Mouse (Mus musculus): Measurements from ENCODE around the gene Ccdc6.

GRCm38 (mm10) chr10:70111643-70112042, 14.7 kb downstream of the Ccdc6 start:
- TF ChIP-seq E2F4 (IDR thresholded peaks at IDR 0.05; ENCODE audit: insufficient read depth) (no peak), POLR2A (IDR thresholded peaks at IDR 0.05; ENCODE audit: insufficient read length, low read depth) (no peak), POLR2AphosphoS2 (IDR thresholded peaks at IDR 0.05; ENCODE audit: insufficient read length, low read depth) (no peak), MYOG (IDR thresholded peaks at IDR 0.05; ENCODE audit: control insufficient read depth in 1 of 3, insufficient read depth in 1 of 3, insufficient read length in 2 of 3, low read depth in 2 of 3) (no peak), USF1 (IDR thresholded peaks at IDR 0.05; ENCODE audit: low read depth) (no peak), MYOD1 (IDR thresholded peaks at IDR 0.05; ENCODE audit: control insufficient read depth in 1 of 3, insufficient read length in 2 of 3, low read depth in 2 of 3) (no peak), MAX (IDR thresholded peaks at IDR 0.05; ENCODE audit: low read depth) (no peak), SRF (IDR thresholded peaks at IDR 0.05; ENCODE audit: control insufficient read depth, insufficient read length, low read depth) (no peak), CEBPB (IDR thresholded peaks at IDR 0.05; ENCODE audit: insufficient read depth, poor library complexity, severe bottlenecking) (no peak), TCF12 (IDR thresholded peaks at IDR 0.05; ENCODE audit: insufficient read depth, poor library complexity, severe bottlenecking) (no peak)
